Mouse (Mus musculus): Measurements from ENCODE around the gene Gng4. TPM values are rescaled to one million over a fixed set of nuclear protein-coding genes. Genes with fewer than 3 reads are reported as not detected.

Gene Gng4
- total RNA-seq, 2 experiments from 2014 or later: 0.39 to 0.50 TPM

GRCm38 (mm10) chr13:13818696-13819095, 34.8 kb downstream of the Gng4 start:
- no peak for DNase-seq (ENCODE audit: low spot score)

DNA sequence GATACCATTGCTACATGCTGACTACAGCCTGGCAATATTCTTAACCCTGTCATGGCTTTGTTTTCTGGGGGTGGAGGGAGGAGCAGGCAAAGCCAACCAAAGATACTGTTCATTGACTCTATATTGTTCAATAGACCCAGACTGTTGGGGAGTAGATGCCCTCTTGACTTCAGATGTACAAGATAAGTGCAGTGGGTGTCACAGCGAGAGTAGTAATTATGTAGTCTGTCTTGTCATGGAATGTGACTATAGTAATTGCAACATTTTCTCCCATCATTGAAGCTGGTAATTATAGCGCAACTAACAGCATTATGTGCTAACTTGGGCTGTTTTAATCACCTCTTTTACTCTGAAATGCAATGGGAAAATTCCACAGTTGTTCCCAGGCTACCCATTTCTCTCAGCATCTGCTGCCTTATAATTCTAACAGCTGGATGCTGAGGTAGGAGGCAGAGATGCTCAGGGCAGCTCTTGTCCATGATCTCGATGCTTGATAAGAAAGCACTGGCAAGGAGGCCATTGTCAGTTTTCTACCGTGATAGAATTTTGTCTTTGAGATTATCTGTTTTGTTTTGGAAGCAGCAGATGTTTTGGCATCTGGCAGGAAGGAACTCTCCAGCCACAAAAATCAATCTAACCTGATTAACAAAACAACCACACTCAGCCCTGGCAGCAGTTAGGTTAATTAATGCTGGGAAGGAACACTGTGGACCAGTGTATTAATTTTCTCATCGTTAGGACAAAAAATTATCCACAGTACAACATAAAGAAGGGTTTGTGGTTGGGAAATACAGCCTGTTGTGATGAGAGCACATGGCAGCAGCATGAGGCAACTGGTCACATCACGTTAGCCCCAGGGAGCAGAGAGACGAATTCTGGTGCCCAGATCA, 36.6 kb downstream of the Gng4 start:
- no peak for DNase-seq (ENCODE audit: low spot score)

- no peak for DNase-seq (ENCODE audit: low spot score)
These were observed 41.1 kb downstream of the Gng4 start for GRCm38 (mm10) chr13:13824946-13825345.

DNA sequence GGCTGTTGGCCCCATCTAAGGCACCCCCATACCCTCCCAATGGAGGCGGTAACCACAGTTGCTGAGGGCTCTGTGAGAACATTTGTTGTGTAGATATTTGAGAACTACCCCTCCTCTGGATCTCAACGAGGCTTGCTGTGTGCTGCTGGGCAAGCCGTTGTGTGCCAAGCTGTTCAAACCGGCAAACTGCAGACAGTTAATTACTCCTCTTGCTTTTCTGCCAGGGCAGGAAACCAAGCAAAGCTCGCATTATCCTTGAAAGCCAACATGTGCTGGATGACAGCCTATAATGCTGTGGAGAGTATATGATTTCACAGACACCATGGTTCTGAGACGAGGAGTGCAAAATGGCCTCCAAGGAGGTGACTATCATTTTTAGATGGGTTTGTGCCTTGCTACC, 42.7 kb downstream of the Gng4 start:
- no peak for DNase-seq (ENCODE audit: low spot score)

DNA sequence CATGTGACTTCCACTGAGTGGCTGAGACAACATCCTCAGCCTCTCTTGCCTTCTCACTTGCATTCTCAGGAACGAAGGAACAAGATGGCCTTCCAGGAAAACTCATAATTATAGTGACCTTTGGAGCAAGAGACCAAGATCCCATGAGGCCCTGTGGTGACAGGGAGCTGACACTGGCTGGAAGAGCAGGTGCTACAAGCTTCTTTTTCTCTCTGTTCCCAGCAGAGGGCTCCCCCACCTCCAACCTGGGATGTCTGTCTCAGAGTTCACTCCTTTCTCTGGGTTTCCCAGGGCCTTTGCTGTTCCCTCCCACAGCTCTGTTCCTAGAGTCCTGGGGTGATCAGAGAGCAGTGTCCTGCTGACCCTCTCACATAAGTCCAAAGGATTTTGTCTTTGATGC, 44.3 kb downstream of the Gng4 start:
- DNase-seq (ENCODE audit: low spot score): no peak

- DNase-seq (ENCODE audit: low spot score): no peak
These were observed 46.7 kb downstream of the Gng4 start for GRCm38 (mm10) chr13:13830469-13831074.

GRCm38 (mm10) chr13:13835180-13835579, 51.3 kb downstream of the Gng4 start:
- DNase-seq (ENCODE audit: low spot score): no peak

DNA sequence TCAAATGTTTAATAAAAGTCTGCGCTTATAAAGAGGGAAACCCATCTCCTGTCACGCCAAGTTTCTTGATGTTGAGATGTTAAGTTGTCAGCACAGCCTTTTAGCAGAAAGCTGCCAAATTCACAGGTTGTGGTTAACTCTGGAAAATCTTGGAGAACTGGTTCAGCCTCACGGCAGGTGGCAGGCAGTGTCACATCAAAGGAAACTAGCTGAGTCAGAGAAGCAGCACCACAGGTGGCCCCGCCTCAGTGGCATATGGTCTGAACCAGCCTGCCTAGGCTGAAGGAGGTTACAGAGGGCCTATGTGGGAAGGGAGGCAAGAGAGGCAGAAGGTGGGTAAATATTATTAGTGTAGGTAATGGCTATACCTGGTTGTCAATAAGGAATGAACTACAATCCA, 61.2 kb downstream of the Gng4 start:
- no peak for DNase-seq (ENCODE audit: low spot score)

- no peak for DNase-seq (ENCODE audit: low spot score)
These were observed 63.3 kb downstream of the Gng4 start for GRCm38 (mm10) chr13:13847075-13847599.

GRCm38 (mm10) chr13:13857190-13857589, 73.3 kb downstream of the Gng4 start:
- no peak for DNase-seq (ENCODE audit: low spot score)

GRCm38 (mm10) chr13:13862346-13862745, 78.5 kb downstream of the Gng4 start:
- DNase-seq (ENCODE audit: low spot score): no peak

DNA sequence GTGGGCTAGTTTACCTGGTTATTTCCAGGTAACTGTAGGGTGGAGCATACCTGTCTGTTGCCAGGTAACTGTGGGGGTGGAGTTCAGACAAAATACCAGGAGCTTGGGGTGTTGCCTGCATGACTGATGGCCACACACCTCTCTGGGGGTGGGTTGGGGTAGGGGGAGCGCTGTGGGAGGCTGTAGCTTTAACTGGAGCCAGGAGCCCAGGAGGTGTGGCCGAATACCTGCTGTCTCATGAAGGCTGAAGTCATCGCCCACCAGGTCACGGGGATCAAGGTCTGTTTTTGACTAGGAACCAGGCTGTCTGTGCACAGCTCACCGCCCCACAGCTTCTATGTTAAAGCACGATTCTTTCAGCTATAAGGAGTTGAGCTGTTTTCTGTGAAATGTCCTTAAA, 79.1 kb downstream of the Gng4 start:
- DNase-seq (ENCODE audit: low spot score): no peak

- DNase-seq (ENCODE audit: low spot score): no peak
These were observed 82.5 kb downstream of the Gng4 start for GRCm38 (mm10) chr13:13866339-13866738.

DNA sequence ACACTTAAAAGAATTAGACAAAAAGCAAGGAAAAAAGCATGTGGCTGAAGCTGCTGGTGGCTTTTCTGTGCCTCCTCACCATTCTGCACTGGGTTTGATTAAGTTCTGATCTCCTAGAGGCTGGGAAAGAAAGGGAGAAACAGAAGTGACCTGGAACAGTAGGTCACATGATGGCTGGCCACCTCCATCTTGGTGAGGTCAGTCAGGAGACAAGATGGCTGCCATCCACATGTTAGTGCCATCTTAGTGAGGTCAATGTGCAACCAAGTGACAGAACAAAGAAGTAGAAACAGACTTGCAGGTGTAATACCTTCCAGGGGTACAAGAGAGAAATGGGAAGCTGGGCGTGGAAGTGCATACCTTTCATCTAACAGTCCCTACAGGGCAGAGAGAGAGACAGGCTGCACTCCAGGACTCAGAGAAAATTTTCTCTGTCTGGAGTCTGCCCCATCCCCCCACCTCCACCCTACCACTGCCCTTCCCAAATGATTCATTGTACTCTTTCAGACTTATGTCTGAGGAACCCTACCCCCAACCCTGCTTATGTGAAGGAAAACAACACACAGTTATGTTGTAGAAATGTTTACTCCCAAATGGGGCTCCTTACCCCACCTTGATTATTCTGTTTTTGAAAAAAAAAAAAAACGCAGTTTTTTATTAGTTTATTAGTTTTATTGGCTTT, 83.4 kb downstream of the Gng4 start:
- no peak for DNase-seq (ENCODE audit: low spot score)

DNA sequence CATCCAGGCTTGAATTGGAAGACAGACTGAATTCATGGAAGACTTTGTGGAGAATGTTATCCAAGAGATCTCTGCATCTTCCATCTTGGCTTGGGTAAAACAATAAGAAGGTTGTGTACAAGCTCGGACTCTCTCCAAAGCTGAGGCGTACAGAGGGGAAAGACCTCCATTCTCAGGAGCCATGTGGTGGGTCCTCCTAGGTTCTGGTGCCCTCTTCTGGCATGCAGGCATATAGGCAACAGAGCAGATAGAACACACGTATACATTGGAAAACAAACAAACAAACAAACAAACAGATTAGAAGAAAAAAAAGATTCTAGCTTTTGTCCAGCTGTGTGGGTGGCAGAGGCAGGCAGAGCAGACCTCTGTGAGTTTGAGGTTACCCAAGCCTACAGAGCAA, 84.1 kb downstream of the Gng4 start:
- DNase-seq (ENCODE audit: low spot score): no peak

Other genes starting within 250 kb of the Gng4 start
- 1 to 10 TPM; 3.6 to 4.3 TPM for gene Lyst, start 193.7 kb upstream of the Gng4 start, total RNA-seq (2021)
- gene B3galnt2, start 170.4 kb downstream of the Gng4 start, total RNA-seq (2021): 10 to 100 TPM; 72.0 to 76.6 TPM

Measured in gastrocnemius, adult 18-20 months (tissue).